Mouse (Mus musculus) urinary bladder, adult 18-20 months (tissue): ENCODE results near the gene Gpd2.

Source experiments
- DNase-seq, 2 experiments: peaks; one replicate each; pipeline ENCODE4 v3.0.0; 2022; ENCODE audit warnings: low spot score in 2 of 2, mixed read lengths in 2 of 2

The Gpd2 gene

GRCm38 (mm10) chr2:57384625-57385024 is 147.2 kb downstream of the Gpd2 start:
- no peak for DNase-seq

GRCm38 (mm10) chr2:57387816-57388215 is 150.4 kb downstream of the Gpd2 start:
- DNase-seq: no peak

GRCm38 (mm10) chr2:57395071-57395470 is 157.6 kb downstream of the Gpd2 start:
- DNase-seq: no peak

GRCm38 (mm10) chr2:57396061-57396460 is 158.6 kb downstream of the Gpd2 start:
- no peak for DNase-seq

- no peak for DNase-seq
These were observed 160.3 kb downstream of the Gpd2 start for GRCm38 (mm10) chr2:57397727-57398126.

- DNase-seq: no peak
These were observed 170.1 kb downstream of the Gpd2 start for GRCm38 (mm10) chr2:57407414-57408019.

GRCm38 (mm10) chr2:57408413-57408812 is 171.0 kb downstream of the Gpd2 start:
- DNase-seq: no peak

- no peak for DNase-seq
These were observed 174.1 kb downstream of the Gpd2 start for GRCm38 (mm10) chr2:57411551-57411950.

- no peak for DNase-seq
These were observed 177.2 kb downstream of the Gpd2 start for GRCm38 (mm10) chr2:57414550-57415160.

GRCm38 (mm10) chr2:57416711-57417110 is 179.3 kb downstream of the Gpd2 start:
- no peak for DNase-seq
